ENCODE assay signal across 8 mouse cellular contexts in the genomic region with DNA sequence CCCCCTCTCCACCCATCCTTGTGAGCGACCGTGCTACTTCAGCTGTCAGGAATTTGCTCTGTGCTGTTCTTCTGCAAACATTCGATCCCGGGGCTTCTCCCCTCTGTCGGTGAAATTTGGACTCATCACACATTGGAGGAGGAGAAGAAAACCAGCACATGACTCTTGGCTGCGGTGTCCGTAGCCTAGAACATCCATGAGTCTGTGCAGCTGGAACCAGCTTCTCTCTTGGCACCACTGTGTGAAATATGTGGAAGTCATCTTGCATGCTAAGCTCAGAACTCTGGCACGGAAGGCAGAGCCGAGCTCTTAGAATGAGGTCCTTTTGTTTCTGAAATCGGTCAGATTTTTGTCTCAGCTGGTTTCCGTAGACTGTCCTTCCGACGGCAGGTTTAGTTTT.
DNase-seq lines count a peak whose midpoint lies in the region; ATAC-seq lines count a peak whose summit lies in the region.

No protein-coding gene starts in this region.

- H3K27me3 ChIP-seq in heart, embryonic 12.5 days (replicated peaks), result no peaks in the 10 kb centered on the region
- no peaks in the 10 kb centered on the region for H3K27me3 ChIP-seq in limb, embryonic 13.5 days
- H3K27me3 ChIP-seq in stomach, embryonic 16.5 days (ENCODE audit: control insufficient read depth, insufficient read depth, low read length), result no peaks in the 10 kb centered on the region

- no peak overlapping the region for H3K9ac ChIP-seq in heart, embryonic 12.5 days
- no peak overlapping the region for H3K9ac ChIP-seq in limb, embryonic 13.5 days
- H3K9ac ChIP-seq in stomach, embryonic 16.5 days (ENCODE audit: low read length), result peak overlapping the region; percentile 23

- peaks cover 30% of the 10 kb centered on the region for H3K4me1 ChIP-seq in heart, embryonic 12.5 days (replicated peaks)
- peaks cover 31% of the 10 kb centered on the region for H3K4me1 ChIP-seq in limb, embryonic 13.5 days
- H3K4me1 ChIP-seq in stomach, embryonic 16.5 days (ENCODE audit: control insufficient read depth, insufficient read depth, low read length), result peaks cover 21% of the 10 kb centered on the region

- H3K4me3 ChIP-seq in heart, embryonic 12.5 days, result no peak overlapping the region
- H3K4me3 ChIP-seq in limb, embryonic 13.5 days, result no peak overlapping the region
- H3K4me3 ChIP-seq in stomach, embryonic 16.5 days (replicated peaks; ENCODE audit: low read length), result no peak overlapping the region; the same call in 1 of the 2 replicates

- no peak overlapping the region for H3K4me2 ChIP-seq in heart, embryonic 12.5 days
- 0 out of 2 replicates have a peak overlapping the region, but pooled peaks have one; percentile 7 for H3K4me2 ChIP-seq in limb, embryonic 13.5 days (replicated peaks)
- peak overlapping the region; percentile 25 for H3K4me2 ChIP-seq in stomach, embryonic 16.5 days (ENCODE audit: low read depth, low read length)

- DNase-seq in heart, adult 18-20 months, result peak; percentile 61 to 69
- DNase-seq in NIH3T3 (ENCODE audit: low read depth), result peak; percentile 40
- DNase-seq in gastrocnemius, postnatal 36 days, result peak; percentile 43 to 51
- no peak for DNase-seq in B cell, adult 2 months

- H3K36me3 ChIP-seq in heart, embryonic 12.5 days, result peaks cover 20% of the 10 kb centered on the region
- H3K36me3 ChIP-seq in limb, embryonic 13.5 days, result peaks cover 31% of the 10 kb centered on the region
- H3K36me3 ChIP-seq in stomach, embryonic 16.5 days (ENCODE audit: control insufficient read depth, insufficient read depth, low read length), result no peaks in the 10 kb centered on the region

- ATAC-seq in heart, embryonic 12.5 days (ENCODE audit: insufficient number of reproducible peaks, low FRiP score), result no peak
- ATAC-seq in limb, embryonic 13.5 days (ENCODE audit: low FRiP score, low read depth), result no peak
- peak; percentile 65 for ATAC-seq in stomach, embryonic 16.5 days (ENCODE audit: insufficient read depth, low FRiP score)
- ATAC-seq in granulocyte monocyte progenitor cell, adult 5-6 weeks (replicated peaks; ENCODE audit: poor library complexity, severe bottlenecking), result no peak

- intact Hi-C loops in gastrocnemius, postnatal 36 days (cut with DNase I), result no loop called here

- peaks cover 8% of the 10 kb centered on the region; the same call in 1 of the 2 replicates for H3K9me3 ChIP-seq in heart, embryonic 12.5 days (replicated peaks)
- H3K9me3 ChIP-seq in limb, embryonic 13.5 days, result peaks cover 14% of the 10 kb centered on the region
- H3K9me3 ChIP-seq in stomach, embryonic 16.5 days (replicated peaks; ENCODE audit: control insufficient read depth, low read length), result no peaks in the 10 kb centered on the region; the same call in 1 of the 2 replicates

- H3K27ac ChIP-seq in heart, embryonic 12.5 days (ENCODE audit: poor library complexity, severe bottlenecking), result no peak overlapping the region
- peak overlapping the region; percentile 76 for H3K27ac ChIP-seq in limb, embryonic 13.5 days
- peak overlapping the region; percentile 82 for H3K27ac ChIP-seq in stomach, embryonic 16.5 days (ENCODE audit: low read length)

- whole genome bisulfite sequencing in heart, embryonic 12.5 days, result 64% methylated on average over 13 of the region's 13 CpGs
- WGBS in limb, embryonic 13.5 days, result 78% methylated on average over 13 of the region's 13 CpGs
- 24% methylated on average over 13 of the region's 13 CpGs for WGBS in stomach, embryonic 16.5 days

Comparison
In these comparisons a context has a peak if more than half of its experiments do, and no peak if none do; other contexts are left out.
1. DNase-seq: peak in heart, adult 18-20 months (2 of 2), NIH3T3 (single experiment) and gastrocnemius, postnatal 36 days (2 of 2); none in B cell, adult 2 months (0 of 2).